Mouse (Mus musculus): Measurements from ENCODE around the gene Tbc1d1. TPM values are rescaled to one million over a fixed set of nuclear protein-coding genes. Genes with fewer than 3 reads are reported as not detected.

Tbc1d1 gene
- polyA plus RNA-seq (2015; fragmentation: Nextera tagmentation; extraction: Ambion mirVana), result 27.4 and 28.5 TPM in 2 replicates

GRCm38 (mm10) chr5:64155861-64156550 lies at the start of gene Tbc1d1:
Gene Tbc1d1, plus strand, starts transcription at chr5:64156305.
- Histone ChIP-seq H3K4me1 (ENCODE audit: control insufficient read depth, insufficient read depth, low read length) (peaks cover 16% of the 10 kb centered on the region), H3K9me3 (replicated peaks; ENCODE audit: control insufficient read depth, low read length) (no peaks in the 10 kb centered on the region), H3K4me2 (ENCODE audit: low read depth, low read length) (peak within 1 kb of the TSS; percentile 58), H3K27me3 (ENCODE audit: control insufficient read depth, insufficient read depth, low read length) (peaks cover 3% of the 10 kb centered on the region; the same call in 1 of the 2 replicates), H3K27ac (ENCODE audit: low read length) (peak within 1 kb of the TSS; percentile 73), H3K36me3 (ENCODE audit: control insufficient read depth, insufficient read depth) (no peaks in the 10 kb centered on the region), H3K4me3 (ENCODE audit: low read length) (peak within 1 kb of the TSS; percentile 37), H3K9ac (ENCODE audit: low read length) (peak within 1 kb of the TSS; percentile 48)
- peak; percentile 61 for ATAC-seq (replicated peaks; ENCODE audit: extremely low read depth, insufficient read depth, low FRiP score)
- WGBS, result 14% methylated on average over 11 of the region's 11 CpGs

DNA sequence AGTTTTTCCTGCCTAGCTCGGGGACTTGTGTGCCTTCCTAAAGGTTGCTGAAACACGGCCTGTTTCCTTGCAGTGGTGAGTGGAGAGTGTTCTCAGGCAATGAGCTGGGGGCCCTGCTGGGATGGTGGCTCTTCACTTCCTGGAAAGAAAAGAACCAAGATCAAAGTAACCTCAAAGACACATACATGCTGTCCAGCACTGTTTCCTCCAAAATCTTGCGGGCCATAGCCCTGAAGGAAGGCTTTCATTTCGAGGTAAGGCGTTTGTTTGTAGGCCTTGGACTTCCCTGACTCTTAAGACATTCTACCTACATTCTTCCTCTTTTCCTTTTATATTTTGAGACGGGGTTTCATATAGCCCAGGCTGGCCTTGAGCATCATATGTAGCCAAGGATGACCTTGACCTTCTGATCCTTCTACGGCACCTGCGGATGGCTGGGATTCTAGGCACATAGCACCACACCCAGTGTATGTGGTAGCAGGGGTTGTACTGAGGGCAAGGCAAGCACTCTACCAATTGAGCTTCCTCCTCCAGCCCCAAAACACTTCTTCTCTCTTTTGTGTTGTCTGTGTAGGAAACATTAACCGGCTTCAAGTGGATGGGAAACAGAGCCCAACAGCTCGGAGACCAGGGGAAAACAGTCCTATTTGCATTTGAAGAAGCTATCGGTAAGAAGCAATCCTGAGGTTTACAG lies 48.4 kb upstream of the Tbc1d1 start:
- no peak for ATAC-seq (replicated peaks; ENCODE audit: extremely low read depth, insufficient read depth, low FRiP score)
- Histone ChIP-seq H3K4me1 (ENCODE audit: control insufficient read depth, insufficient read depth, low read length) (no peaks in the 10 kb centered on the region), H3K27me3 (ENCODE audit: control insufficient read depth, insufficient read depth, low read length) (no peaks in the 10 kb centered on the region), H3K9me3 (replicated peaks; ENCODE audit: control insufficient read depth, low read length) (no peaks in the 10 kb centered on the region), H3K9ac (ENCODE audit: low read length) (no peak overlapping the region), H3K4me2 (ENCODE audit: low read depth, low read length) (no peak overlapping the region), H3K36me3 (ENCODE audit: control insufficient read depth, insufficient read depth) (peaks cover 18% of the 10 kb centered on the region), H3K27ac (ENCODE audit: low read length) (no peak overlapping the region), H3K4me3 (ENCODE audit: low read length) (no peak overlapping the region)
- 87% methylated on average over 11 of the region's 11 CpGs for WGBS

DNA sequence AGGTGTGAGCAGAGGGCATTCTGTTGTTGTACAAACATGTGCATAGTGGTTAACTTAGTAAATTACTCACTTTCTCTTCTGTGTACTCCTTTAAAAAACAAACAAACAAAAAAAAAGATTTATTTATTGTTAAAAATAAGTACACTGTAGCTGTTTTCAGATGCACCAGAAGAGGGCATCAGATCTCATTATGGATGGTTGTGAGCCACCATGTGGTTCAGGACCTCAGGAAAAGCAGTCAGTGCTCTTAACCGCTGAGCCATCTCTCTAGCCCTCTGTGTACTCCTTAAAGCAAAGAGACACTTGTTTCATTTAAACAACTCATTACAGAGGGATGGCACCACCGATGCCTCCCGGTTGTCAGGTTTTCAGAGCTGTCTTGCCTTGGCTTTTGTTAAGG lies 46.9 kb upstream of the Tbc1d1 start:
- no peak for ATAC-seq (replicated peaks; ENCODE audit: extremely low read depth, insufficient read depth, low FRiP score)
- Histone ChIP-seq H3K27ac (ENCODE audit: low read length) (no peak overlapping the region), H3K9me3 (replicated peaks; ENCODE audit: control insufficient read depth, low read length) (no peaks in the 10 kb centered on the region), H3K27me3 (ENCODE audit: control insufficient read depth, insufficient read depth, low read length) (no peaks in the 10 kb centered on the region), H3K4me2 (ENCODE audit: low read depth, low read length) (no peak overlapping the region), H3K4me1 (ENCODE audit: control insufficient read depth, insufficient read depth, low read length) (no peaks in the 10 kb centered on the region), H3K36me3 (ENCODE audit: control insufficient read depth, insufficient read depth) (peaks cover 18% of the 10 kb centered on the region), H3K9ac (ENCODE audit: low read length) (no peak overlapping the region), H3K4me3 (ENCODE audit: low read length) (no peak overlapping the region)
- 55% methylated on average over 3 of the region's 3 CpGs for WGBS

DNA sequence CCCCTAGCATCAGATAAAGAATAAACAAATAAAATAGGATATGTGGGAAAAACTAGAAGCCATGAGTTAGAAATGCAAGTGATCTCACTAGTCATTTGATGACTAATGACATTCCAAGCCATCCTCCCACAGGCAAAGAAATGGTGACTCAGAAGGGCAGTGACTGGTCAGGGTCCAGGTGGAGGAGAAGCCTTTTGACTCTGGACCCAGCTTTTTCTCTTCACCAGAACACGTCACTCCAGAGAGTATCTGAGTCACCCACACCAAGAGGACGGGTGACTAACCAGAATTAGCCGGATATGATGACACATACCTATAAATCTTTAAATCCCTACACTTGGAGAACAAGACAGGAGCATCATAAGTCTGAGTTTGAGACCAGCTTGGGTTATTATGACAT lies 43.7 kb upstream of the Tbc1d1 start:
- H3K4me3 ChIP-seq (ENCODE audit: low read length), result no peak overlapping the region
- H3K36me3 ChIP-seq (ENCODE audit: control insufficient read depth, insufficient read depth), result peaks cover 44% of the 10 kb centered on the region
- H3K9ac ChIP-seq (ENCODE audit: low read length), result no peak overlapping the region
- peaks cover 9% of the 10 kb centered on the region for H3K9me3 ChIP-seq (replicated peaks; ENCODE audit: control insufficient read depth, low read length)
- no peaks in the 10 kb centered on the region for H3K27me3 ChIP-seq (ENCODE audit: control insufficient read depth, insufficient read depth, low read length)
- no peak overlapping the region for H3K4me2 ChIP-seq (ENCODE audit: low read depth, low read length)
- no peaks in the 10 kb centered on the region for H3K4me1 ChIP-seq (ENCODE audit: control insufficient read depth, insufficient read depth, low read length)
- no peak for ATAC-seq (replicated peaks; ENCODE audit: extremely low read depth, insufficient read depth, low FRiP score)
- H3K27ac ChIP-seq (ENCODE audit: low read length), result no peak overlapping the region
- WGBS, result 76% methylated on average over 3 of the region's 3 CpGs

DNA sequence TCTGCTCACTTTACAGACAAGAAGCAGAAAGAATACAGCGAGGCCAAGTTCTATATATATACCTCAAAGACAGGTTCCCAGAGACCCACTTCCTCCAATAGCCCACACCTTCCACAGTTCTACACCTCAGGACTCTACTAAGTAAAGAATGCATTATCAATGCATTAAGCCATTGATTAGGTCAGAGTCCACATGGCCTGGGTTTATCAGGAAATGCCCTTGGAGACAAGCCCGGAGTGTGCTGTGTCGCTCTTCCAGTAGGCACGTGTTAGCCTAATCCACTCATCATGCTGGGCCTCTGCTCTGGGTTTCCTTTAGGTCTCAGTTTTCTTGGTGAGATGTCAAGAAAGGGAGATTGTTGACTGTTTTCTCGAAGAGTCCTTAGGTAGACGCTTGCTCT lies 41.9 kb upstream of the Tbc1d1 start:
- Histone ChIP-seq H3K4me3 (ENCODE audit: low read length) (no peak overlapping the region), H3K27ac (ENCODE audit: low read length) (no peak overlapping the region), H3K27me3 (ENCODE audit: control insufficient read depth, insufficient read depth, low read length) (no peaks in the 10 kb centered on the region), H3K4me1 (ENCODE audit: control insufficient read depth, insufficient read depth, low read length) (no peaks in the 10 kb centered on the region), H3K9me3 (replicated peaks; ENCODE audit: control insufficient read depth, low read length) (peaks cover 9% of the 10 kb centered on the region), H3K4me2 (ENCODE audit: low read depth, low read length) (no peak overlapping the region), H3K9ac (ENCODE audit: low read length) (no peak overlapping the region), H3K36me3 (ENCODE audit: control insufficient read depth, insufficient read depth) (peaks cover 43% of the 10 kb centered on the region)
- ATAC-seq (replicated peaks; ENCODE audit: extremely low read depth, insufficient read depth, low FRiP score), result no peak
- WGBS, result 85% methylated on average over 6 of the region's 6 CpGs

GRCm38 (mm10) chr5:64117191-64117590 lies 38.9 kb upstream of the Tbc1d1 start:
- no peak overlapping the region for H3K4me2 ChIP-seq (ENCODE audit: low read depth, low read length)
- H3K4me3 ChIP-seq (ENCODE audit: low read length), result no peak overlapping the region
- WGBS, result 88% methylated on average over 1 of the region's 1 CpGs
- H3K4me1 ChIP-seq (ENCODE audit: control insufficient read depth, insufficient read depth, low read length), result no peaks in the 10 kb centered on the region
- no peak overlapping the region for H3K27ac ChIP-seq (ENCODE audit: low read length)
- no peak overlapping the region for H3K9ac ChIP-seq (ENCODE audit: low read length)
- H3K27me3 ChIP-seq (ENCODE audit: control insufficient read depth, insufficient read depth, low read length), result no peaks in the 10 kb centered on the region
- peaks cover 37% of the 10 kb centered on the region for H3K36me3 ChIP-seq (ENCODE audit: control insufficient read depth, insufficient read depth)
- H3K9me3 ChIP-seq (replicated peaks; ENCODE audit: control insufficient read depth, low read length), result peaks cover 9% of the 10 kb centered on the region
- no peak for ATAC-seq (replicated peaks; ENCODE audit: extremely low read depth, insufficient read depth, low FRiP score)

GRCm38 (mm10) chr5:64125783-64126182 lies 30.3 kb upstream of the Tbc1d1 start:
- no peaks in the 10 kb centered on the region for H3K4me1 ChIP-seq (ENCODE audit: control insufficient read depth, insufficient read depth, low read length)
- H3K27me3 ChIP-seq (ENCODE audit: control insufficient read depth, insufficient read depth, low read length), result no peaks in the 10 kb centered on the region
- no peak overlapping the region for H3K27ac ChIP-seq (ENCODE audit: low read length)
- H3K9ac ChIP-seq (ENCODE audit: low read length), result no peak overlapping the region
- H3K4me3 ChIP-seq (ENCODE audit: low read length), result no peak overlapping the region
- no peak overlapping the region for H3K4me2 ChIP-seq (ENCODE audit: low read depth, low read length)
- H3K36me3 ChIP-seq (ENCODE audit: control insufficient read depth, insufficient read depth), result peaks cover 6% of the 10 kb centered on the region; the same call in 1 of the 2 replicates
- 80% methylated on average over 5 of the region's 5 CpGs for WGBS
- ATAC-seq (replicated peaks; ENCODE audit: extremely low read depth, insufficient read depth, low FRiP score), result no peak
- no peaks in the 10 kb centered on the region for H3K9me3 ChIP-seq (replicated peaks; ENCODE audit: control insufficient read depth, low read length)

- Histone ChIP-seq H3K4me3 (ENCODE audit: low read length) (no peak overlapping the region), H3K27me3 (ENCODE audit: control insufficient read depth, insufficient read depth, low read length) (no peaks in the 10 kb centered on the region), H3K4me1 (ENCODE audit: control insufficient read depth, insufficient read depth, low read length) (no peaks in the 10 kb centered on the region), H3K36me3 (ENCODE audit: control insufficient read depth, insufficient read depth) (peaks cover 4% of the 10 kb centered on the region; the same call in 1 of the 2 replicates), H3K9ac (ENCODE audit: low read length) (no peak overlapping the region), H3K9me3 (replicated peaks; ENCODE audit: control insufficient read depth, low read length) (no peaks in the 10 kb centered on the region), H3K27ac (ENCODE audit: low read length) (no peak overlapping the region), H3K4me2 (ENCODE audit: low read depth, low read length) (no peak overlapping the region)
- 67% methylated on average over 5 of the region's 5 CpGs for WGBS
- no peak for ATAC-seq (replicated peaks; ENCODE audit: extremely low read depth, insufficient read depth, low FRiP score)
Observed at GRCm38 (mm10) chr5:64131550-64131949, 24.6 kb upstream of the Tbc1d1 start.

DNA sequence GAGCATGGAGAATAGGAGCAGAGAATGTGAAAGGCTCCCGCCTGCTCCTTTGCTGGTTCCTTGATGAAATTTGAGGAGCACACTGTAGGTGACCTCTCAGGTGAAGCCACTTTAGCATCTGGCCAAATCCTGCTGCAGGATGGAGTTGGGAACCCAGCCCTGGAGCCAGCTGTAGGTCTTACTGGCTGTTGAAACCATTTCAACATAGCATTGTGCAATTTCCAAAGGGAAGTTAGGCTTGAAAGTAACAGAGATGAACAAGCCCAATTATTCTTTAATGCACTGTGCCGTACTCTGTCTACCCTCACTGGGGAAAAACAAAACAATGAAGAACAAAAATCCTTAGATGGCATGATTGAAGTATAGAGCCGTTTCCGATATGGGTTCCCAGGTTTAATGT lies 22.2 kb upstream of the Tbc1d1 start:
- Histone ChIP-seq H3K9me3 (replicated peaks; ENCODE audit: control insufficient read depth, low read length) (no peaks in the 10 kb centered on the region), H3K27me3 (ENCODE audit: control insufficient read depth, insufficient read depth, low read length) (no peaks in the 10 kb centered on the region), H3K4me1 (ENCODE audit: control insufficient read depth, insufficient read depth, low read length) (no peaks in the 10 kb centered on the region), H3K4me3 (ENCODE audit: low read length) (no peak overlapping the region), H3K27ac (ENCODE audit: low read length) (no peak overlapping the region), H3K36me3 (ENCODE audit: control insufficient read depth, insufficient read depth) (no peaks in the 10 kb centered on the region), H3K4me2 (ENCODE audit: low read depth, low read length) (no peak overlapping the region), H3K9ac (ENCODE audit: low read length) (no peak overlapping the region)
- ATAC-seq (replicated peaks; ENCODE audit: extremely low read depth, insufficient read depth, low FRiP score), result no peak
- 85% methylated on average over 4 of the region's 4 CpGs for WGBS

Data from heart, embryonic 16.5 days (tissue).